Mouse (Mus musculus) ovary, postnatal 14 days (tissue): ENCODE data around the gene Pla1a.
"Not testable (repeated sequence)": the region's sequence is repeated elsewhere in the genome, so short reads cannot be mapped to it uniquely, and the experiment has no call there.

Experiments used
- DNase-seq: peaks from one replicate; pipeline ENCODE4 v3.0.0; 2022; ENCODE audit warnings: low spot score

The Pla1a gene

GRCm38 (mm10) chr16:38432498-38433425 lies at the start of gene Pla1a:
TSS of gene Pla1a (minus strand) at chr16:38433145.
- DNase-seq: no peak

GRCm38 (mm10) chr16:38481327-38481726 lies 48.4 kb upstream of the Pla1a start:
- DNase-seq: no peak

GRCm38 (mm10) chr16:38478296-38478695 lies 45.4 kb upstream of the Pla1a start:
- DNase-seq: no peak

- not testable (repeated sequence) for DNase-seq
Observed at GRCm38 (mm10) chr16:38477241-38477608, 44.3 kb upstream of the Pla1a start.

GRCm38 (mm10) chr16:38476312-38477240 lies 43.6 kb upstream of the Pla1a start:
- peak; percentile 22 for DNase-seq

GRCm38 (mm10) chr16:38475681-38476311 lies 42.9 kb upstream of the Pla1a start:
- DNase-seq: no peak

GRCm38 (mm10) chr16:38474677-38475286 lies 41.8 kb upstream of the Pla1a start:
- DNase-seq: no peak

GRCm38 (mm10) chr16:38473661-38474060 lies 40.7 kb upstream of the Pla1a start:
- no peak for DNase-seq

- DNase-seq: no peak
Observed at GRCm38 (mm10) chr16:38472507-38472873, 39.5 kb upstream of the Pla1a start.

GRCm38 (mm10) chr16:38471697-38472506 lies 39.0 kb upstream of the Pla1a start:
- DNase-seq: no peak

- no peak for DNase-seq
Observed at GRCm38 (mm10) chr16:38469437-38469836, 36.5 kb upstream of the Pla1a start.

GRCm38 (mm10) chr16:38468706-38469018 lies 35.7 kb upstream of the Pla1a start:
- DNase-seq: no peak

GRCm38 (mm10) chr16:38467917-38468705 lies 35.2 kb upstream of the Pla1a start:
- DNase-seq: no peak

- no peak for DNase-seq
Observed at GRCm38 (mm10) chr16:38467091-38467916, 34.4 kb upstream of the Pla1a start.

- DNase-seq: no peak
Observed at GRCm38 (mm10) chr16:38466089-38466488, 33.1 kb upstream of the Pla1a start.

GRCm38 (mm10) chr16:38463305-38463704 lies 30.4 kb upstream of the Pla1a start:
- no peak for DNase-seq

- DNase-seq: no peak
Observed at GRCm38 (mm10) chr16:38462161-38462560, 29.2 kb upstream of the Pla1a start.

- DNase-seq: no peak
Observed at GRCm38 (mm10) chr16:38461749-38462148, 28.8 kb upstream of the Pla1a start.

GRCm38 (mm10) chr16:38459990-38460389 lies 27.0 kb upstream of the Pla1a start:
- no peak for DNase-seq
